Mouse (Mus musculus) stomach, embryonic 16.5 days (tissue): ENCODE measurements around the gene Themis3. TPM values are rescaled to one million over a fixed set of nuclear protein-coding genes. Genes with fewer than 3 reads are reported as not detected.

Source experiments
- ATAC-seq: fragments of 200-750 bp; cut with Nextera tagmentation; 2 replicates; pipeline ENCODE4 v1.8.0; 2017; ENCODE audit warnings: moderate number of reproducible peaks, moderate TSS enrichment; ENCODE audit not compliant: insufficient read depth, low FRiP score
- H3K27ac ChIP-seq: fragments of 300-500 bp; sonication (generic); 2 replicates; pipeline ENCODE4 v1.5.1; 2014; ENCODE audit warnings: low read length
- H3K27me3 ChIP-seq: fragments of 300-500 bp; sonication (generic); 2 replicates; pipeline ENCODE4 v1.6.1; 2014; ENCODE audit warnings: low read length, control low read depth, mixed read lengths; ENCODE audit not compliant: control insufficient read depth, insufficient read depth
- H3K36me3 ChIP-seq: fragments of 300-500 bp; sonication (generic); 2 replicates; pipeline ENCODE4 v1.6.1; 2014; ENCODE audit warnings: low read length; ENCODE audit not compliant: control insufficient read depth, insufficient read depth
- H3K4me1 ChIP-seq: fragments of 300-500 bp; sonication (generic); 2 replicates; pipeline ENCODE4 v1.6.1; 2014; ENCODE audit warnings: low read length, control low read depth, mixed read lengths; ENCODE audit not compliant: control insufficient read depth, insufficient read depth
- H3K4me2 ChIP-seq: fragments of 300-500 bp; sonication (generic); 2 replicates; pipeline ENCODE4 v1.6.1; 2014; ENCODE audit warnings: low read depth, low read length, mixed read lengths
- H3K4me3 ChIP-seq: fragments of 300-500 bp; sonication (generic); replicated peaks from 2 replicates; pipeline ENCODE4 v1.5.1; 2014; ENCODE audit warnings: mild to moderate bottlenecking, low read length
- H3K9ac ChIP-seq: fragments of 300-500 bp; sonication (generic); 2 replicates; pipeline ENCODE4 v1.6.1; 2014; ENCODE audit warnings: low read length
- H3K9me3 ChIP-seq: fragments of 300-500 bp; sonication (generic); replicated peaks from 2 replicates; pipeline ENCODE4 v1.6.1; 2016; ENCODE audit warnings: low read length, control low read depth; ENCODE audit not compliant: control insufficient read depth
- WGBS: fragments of 180-500 bp; shearing (Covaris S2); extraction: QIAGEN DNeasy Blood & Tissue Kit; methylation state at CpG from one replicate; pipeline ENCODE4 v1.1.7; 2014; 5-methylcytosine and 5-hydroxymethylcytosine counted together
- polyA plus RNA-seq: library from polyadenylated mRNA; unstranded; fragments of >200 nt; fragmentation: Nextera tagmentation; extraction: Ambion mirVana; gene quantifications from 2 replicates; pipeline ENCODE4 v1.2.1, GENCODE M21; 2015

Themis3 gene
- polyA plus RNA-seq, 1 experiment from 2014 or later: 0.23 TPM

GRCm38 (mm10) chr17:66590353-66591075, 3.9 kb downstream of the Themis3 start:
- H3K9ac ChIP-seq: no peak overlapping the region
- 52% methylated on average over 9 of the region's 9 CpGs for WGBS
- no peaks in the 10 kb centered on the region for H3K36me3 ChIP-seq
- H3K4me1 ChIP-seq: no peaks in the 10 kb centered on the region
- no peak overlapping the region for H3K4me3 ChIP-seq
- no peaks in the 10 kb centered on the region for H3K9me3 ChIP-seq
- H3K27me3 ChIP-seq: no peaks in the 10 kb centered on the region
- H3K4me2 ChIP-seq: no peak overlapping the region
- no peak overlapping the region for H3K27ac ChIP-seq
- ATAC-seq: peak; percentile 72

- H3K27me3 ChIP-seq: no peaks in the 10 kb centered on the region
- no peak overlapping the region for H3K27ac ChIP-seq
- no peaks in the 10 kb centered on the region for H3K4me1 ChIP-seq
- no peak for ATAC-seq
- no peaks in the 10 kb centered on the region for H3K9me3 ChIP-seq
- WGBS: 74% methylated on average over 8 of the region's 8 CpGs
- H3K36me3 ChIP-seq: no peaks in the 10 kb centered on the region
- no peak overlapping the region for H3K4me2 ChIP-seq
- no peak overlapping the region for H3K9ac ChIP-seq
- H3K4me3 ChIP-seq: no peak overlapping the region
These were observed 4.6 kb downstream of the Themis3 start for GRCm38 (mm10) chr17:66589864-66590263.

GRCm38 (mm10) chr17:66586741-66587140, 7.7 kb downstream of the Themis3 start:
- no peak overlapping the region for H3K4me3 ChIP-seq
- H3K4me1 ChIP-seq: no peaks in the 10 kb centered on the region
- H3K4me2 ChIP-seq: no peak overlapping the region
- no peak for ATAC-seq
- H3K27me3 ChIP-seq: no peaks in the 10 kb centered on the region
- H3K9me3 ChIP-seq: no peaks in the 10 kb centered on the region
- no peak overlapping the region for H3K9ac ChIP-seq
- no peaks in the 10 kb centered on the region for H3K36me3 ChIP-seq
- WGBS: 93% methylated on average over 10 of the region's 10 CpGs
- H3K27ac ChIP-seq: no peak overlapping the region

- no peak for ATAC-seq
- 66% methylated on average over 13 of the region's 13 CpGs for WGBS
- H3K4me2 ChIP-seq: no peak overlapping the region
- H3K4me3 ChIP-seq: no peak overlapping the region
- no peaks in the 10 kb centered on the region for H3K9me3 ChIP-seq
- H3K9ac ChIP-seq: no peak overlapping the region
- no peaks in the 10 kb centered on the region for H3K4me1 ChIP-seq
- H3K27me3 ChIP-seq: no peaks in the 10 kb centered on the region
- H3K36me3 ChIP-seq: no peaks in the 10 kb centered on the region
- H3K27ac ChIP-seq: no peak overlapping the region
These were observed 8.3 kb downstream of the Themis3 start for GRCm38 (mm10) chr17:66586078-66586477.

GRCm38 (mm10) chr17:66580990-66581389, 13.4 kb downstream of the Themis3 start:
- H3K27me3 ChIP-seq: no peaks in the 10 kb centered on the region
- H3K9ac ChIP-seq: no peak overlapping the region
- H3K36me3 ChIP-seq: no peaks in the 10 kb centered on the region
- ATAC-seq: no peak
- no peaks in the 10 kb centered on the region for H3K9me3 ChIP-seq
- no peaks in the 10 kb centered on the region for H3K4me1 ChIP-seq
- H3K4me2 ChIP-seq: no peak overlapping the region
- no peak overlapping the region for H3K4me3 ChIP-seq
- H3K27ac ChIP-seq: no peak overlapping the region
- 72% methylated on average over 5 of the region's 5 CpGs for WGBS

GRCm38 (mm10) chr17:66578007-66578406, 16.4 kb downstream of the Themis3 start:
- Histone ChIP-seq H3K27me3 (no peaks in the 10 kb centered on the region), H3K4me2 (no peak overlapping the region), H3K36me3 (no peaks in the 10 kb centered on the region), H3K27ac (no peak overlapping the region), H3K9me3 (no peaks in the 10 kb centered on the region), H3K4me3 (no peak overlapping the region), H3K9ac (no peak overlapping the region), H3K4me1 (no peaks in the 10 kb centered on the region)
- 14% methylated on average over 6 of the region's 6 CpGs for WGBS
- no peak for ATAC-seq

- Histone ChIP-seq H3K4me1 (no peaks in the 10 kb centered on the region), H3K27me3 (no peaks in the 10 kb centered on the region), H3K9ac (no peak overlapping the region), H3K36me3 (no peaks in the 10 kb centered on the region), H3K27ac (no peak overlapping the region), H3K9me3 (no peaks in the 10 kb centered on the region), H3K4me3 (no peak overlapping the region), H3K4me2 (no peak overlapping the region)
- ATAC-seq: no peak
- 71% methylated on average over 6 of the region's 6 CpGs for WGBS
These were observed 16.9 kb downstream of the Themis3 start for GRCm38 (mm10) chr17:66577507-66577906.

GRCm38 (mm10) chr17:66572677-66573060, 21.8 kb downstream of the Themis3 start:
- no peaks in the 10 kb centered on the region for H3K9me3 ChIP-seq
- no peak for ATAC-seq
- no peaks in the 10 kb centered on the region for H3K36me3 ChIP-seq
- no peaks in the 10 kb centered on the region for H3K27me3 ChIP-seq
- no peak overlapping the region for H3K4me3 ChIP-seq
- no peaks in the 10 kb centered on the region for H3K4me1 ChIP-seq
- no peak overlapping the region for H3K4me2 ChIP-seq
- 68% methylated on average over 4 of the region's 4 CpGs for WGBS
- H3K27ac ChIP-seq: no peak overlapping the region
- H3K9ac ChIP-seq: no peak overlapping the region

GRCm38 (mm10) chr17:66571860-66572676, 22.4 kb downstream of the Themis3 start:
- WGBS: 70% methylated on average over 11 of the region's 11 CpGs
- no peak for ATAC-seq
- no peak overlapping the region for H3K9ac ChIP-seq
- H3K27me3 ChIP-seq: no peaks in the 10 kb centered on the region
- no peak overlapping the region for H3K4me3 ChIP-seq
- no peaks in the 10 kb centered on the region for H3K9me3 ChIP-seq
- H3K27ac ChIP-seq: no peak overlapping the region
- no peaks in the 10 kb centered on the region for H3K36me3 ChIP-seq
- no peaks in the 10 kb centered on the region for H3K4me1 ChIP-seq
- H3K4me2 ChIP-seq: no peak overlapping the region
